In genomic region chr12:4194643-4195042, GRCm38 (mm10) we compare ENCODE assay signal across 15 mouse cellular contexts. TPM values are rescaled to one million over a fixed set of nuclear protein-coding genes. Genes with fewer than 3 reads are reported as not detected.
DNase-seq lines count a peak whose midpoint lies in the region; ATAC-seq lines count a peak whose summit lies in the region.
"Had no signal": no experiment of that assay in that cellular context is flagged by ENCODE, and none has a peak within 500 bp of the region (broad histone marks: within the 10 kb centered on the region; RNA-seq: fewer than 3 reads in every experiment).

No protein-coding gene starts in this region.

- peak; percentile 76 for ATAC-seq in frontal cortex, adult (ENCODE audit: low TSS enrichment)
- ATAC-seq in common myeloid progenitor, adult 5-6 weeks (replicated peaks; ENCODE audit: low read depth, poor library complexity, severe bottlenecking), result peak; percentile 62
- 0 out of 2 replicates have a peak, but pooled peaks have one; percentile 2 for ATAC-seq in neutrophil, adult 5-6 weeks (ENCODE audit: extremely low read depth, insufficient number of reproducible peaks, low FRiP score, poor library complexity, severe bottlenecking)
- ATAC-seq: intestine, embryonic 15.5 days had no signal

- intact Hi-C loops in left cerebral cortex, postnatal 25 days (cut with DNase I), result no loop called here
- intact Hi-C loops in left cerebral cortex, postnatal 4 days (cut with DNase I), result no loop called here

- DNase-seq in frontal cortex, postnatal 14 days (ENCODE audit: low spot score in 2 of 2), result no peak
- peak; percentile 35 to 82 for DNase-seq in left cerebral cortex, postnatal 25 days (ENCODE audit: low spot score in 2 of 2)
- no peak for DNase-seq in left cerebral cortex, postnatal 4 days
- no peak for DNase-seq in MN1 (ENCODE audit: low spot score)
- no peak for DNase-seq in embryo, embryonic 10.5 days (ENCODE audit: low spot score)
- DNase-seq: adrenal gland, postnatal 10 days; cerebellum, adult 18-20 months; gastrocnemius, postnatal 36 days; heart, postnatal 14 days; kidney, postnatal 4 days; lung, postnatal 14 days had no signal

RNA-seq across cellular contexts. Expression of gene Ptrhd1, which starts 39.2 kb away (rescaled TPM):
- total RNA-seq in left cerebral cortex, postnatal 25 days (2021), result 10 to 100 TPM in 1 of 2 experiments, 1 to 10 TPM in 1; 9.3 to 10.2 TPM
- total RNA-seq in left cerebral cortex, postnatal 4 days (2021), result 1 to 10 TPM; 8.3 to 8.5 TPM
- 3.1 and 4.4 TPM in 2 replicates for total RNA-seq in common myeloid progenitor, adult 5-6 weeks (2017)
- 2.5 and 2.8 TPM in 2 replicates for total RNA-seq in neutrophil, adult 5-6 weeks (2017)

RNA-seq across cellular contexts. Expression of gene Cenpo, which starts 39.5 kb away (rescaled TPM):
- 1 to 10 TPM; 4.5 to 4.6 TPM for total RNA-seq in left cerebral cortex, postnatal 25 days (2021)
- total RNA-seq in left cerebral cortex, postnatal 4 days (2021), result 1 to 10 TPM; 7.0 to 7.3 TPM
- 37.6 and 44.2 TPM in 2 replicates for total RNA-seq in common myeloid progenitor, adult 5-6 weeks (2017)
- 22.7 and 31.3 TPM in 2 replicates for total RNA-seq in neutrophil, adult 5-6 weeks (2017)

Comparison
In these comparisons a context has a peak if more than half of its experiments do, and no peak if none do; other contexts are left out.
1. DNase-seq: peak in left cerebral cortex, postnatal 25 days (2 of 2); none in frontal cortex, postnatal 14 days (0 of 2), left cerebral cortex, postnatal 4 days (single experiment), MN1 (single experiment) and embryo, embryonic 10.5 days (single experiment).
2. ATAC-seq: peak in every context shown above with its lines; median percentile 76 in frontal cortex, adult; 62 in common myeloid progenitor, adult 5-6 weeks; 2 in neutrophil, adult 5-6 weeks.